Mouse (Mus musculus) E14TG2a.4 (cell line): Measurements from ENCODE around the gene Pla2g1b.

ENCODE experiments used
- CTCF ChIP-seq: conservative IDR thresholded peaks from 2 replicates; pipeline ENCODE4 v1.5.1; 2014; ENCODE audit warnings: low read length
- NANOG ChIP-seq: IDR thresholded peaks from 2 replicates; pipeline ENCODE4 v1.6.1; 2014; ENCODE audit warnings: borderline replicate concordance, low read length, mixed read lengths
- POU5F1 ChIP-seq: IDR thresholded peaks from 2 replicates; pipeline ENCODE4 v1.6.1; 2014; ENCODE audit warnings: low read length, borderline replicate concordance

DNA sequence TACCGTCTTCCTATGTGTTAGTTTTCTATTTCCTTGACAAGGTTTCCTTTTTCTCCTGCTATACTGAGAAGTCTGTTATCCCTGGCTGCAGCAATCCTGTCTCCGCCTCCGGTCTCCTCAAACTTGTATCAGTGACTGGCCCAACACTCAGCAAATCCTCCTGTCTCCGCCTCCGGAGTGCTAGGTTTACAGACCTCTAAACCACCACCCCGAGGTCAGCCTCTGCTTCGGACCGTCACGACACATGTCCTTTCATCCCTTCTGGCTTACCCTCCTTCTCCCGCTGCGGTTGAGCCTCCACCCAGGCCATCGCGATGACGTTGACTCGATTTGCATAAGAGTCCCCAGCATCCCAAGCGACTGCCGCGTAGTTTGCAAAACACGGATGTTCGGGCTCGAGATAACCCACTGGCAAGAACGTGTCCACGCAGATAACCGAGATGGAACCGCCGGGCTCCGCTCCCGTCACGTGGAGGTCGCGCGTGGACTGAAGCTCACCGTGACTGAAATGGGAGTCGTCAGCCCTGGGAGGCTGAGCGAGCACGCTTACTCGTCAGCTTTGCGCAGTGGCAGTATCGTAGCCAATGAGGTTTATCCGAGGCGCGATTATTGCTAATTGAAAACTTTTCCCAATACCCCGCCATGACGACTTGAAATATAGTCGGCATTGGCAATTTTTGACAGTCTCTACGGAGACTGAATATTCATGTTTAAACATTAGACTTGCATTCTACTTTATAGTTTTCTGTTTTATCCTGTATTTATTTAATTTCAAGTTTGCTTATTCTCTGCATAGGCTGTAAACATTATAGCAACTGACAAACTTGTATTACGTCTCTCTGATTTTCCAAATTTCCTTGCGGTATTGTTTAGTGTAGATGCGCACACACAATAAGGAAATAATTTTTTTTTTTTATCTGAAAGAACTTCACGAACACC, 23.9 kb downstream of the Pla2g1b start:
- TF ChIP-seq CTCF (no peak), NANOG (no peak), POU5F1 (peak; percentile 42; the same call in 1 of the 2 replicates)
